Mouse (Mus musculus) central nervous system, embryonic 11.5 days (tissue): ENCODE results near the gene Gtf2e1. TPM values are rescaled to one million over a fixed set of nuclear protein-coding genes. Genes with fewer than 3 reads are reported as not detected.

Experiments
- polyA plus RNA-seq: library from polyadenylated mRNA; depleted of rRNA; stranded (reverse); fragments of >200 nt; gene quantifications from 2 replicates; pipeline ENCODE4 v1.2.3, GENCODE M21; 2012; rRNA removed

Gene Gtf2e1
- polyA plus RNA-seq = 35.9 and 38.7 TPM in 2 replicates

GRCm38 (mm10) chr16:37539611-37540580 is at the start of gene Gtf2e1, which contains the start of gene Rabl3:
TSS of gene Gtf2e1 (minus strand) at chr16:37539789.
TSS of gene Rabl3 (plus strand) at chr16:37539885.

GRCm38 (mm10) chr16:37579994-37580393 is 40.4 kb upstream of the Gtf2e1 start, which contains the start of gene Hgd:
TSS of gene Hgd (plus strand) at chr16:37580153.

Other genes with a start within 250 kb of the Gtf2e1 start
- 0.71 and 0.78 TPM in 2 replicates for gene Stxbp5l, start 154.8 kb downstream of the Gtf2e1 start, polyA plus RNA-seq
- 13.7 and 18.6 TPM in 2 replicates for gene Rabl3, start 96 bp upstream of the Gtf2e1 start, polyA plus RNA-seq
- gene Hgd, start 40.4 kb upstream of the Gtf2e1 start, polyA plus RNA-seq = 0.63 and 1.2 TPM in 2 replicates
- gene Ndufb4, start 114.7 kb upstream of the Gtf2e1 start, polyA plus RNA-seq = 17.7 and 52.6 TPM in 2 replicates
- 121 and 202 TPM in 2 replicates for gene Fstl1, start 237.1 kb upstream of the Gtf2e1 start, polyA plus RNA-seq